In the genomic region with DNA sequence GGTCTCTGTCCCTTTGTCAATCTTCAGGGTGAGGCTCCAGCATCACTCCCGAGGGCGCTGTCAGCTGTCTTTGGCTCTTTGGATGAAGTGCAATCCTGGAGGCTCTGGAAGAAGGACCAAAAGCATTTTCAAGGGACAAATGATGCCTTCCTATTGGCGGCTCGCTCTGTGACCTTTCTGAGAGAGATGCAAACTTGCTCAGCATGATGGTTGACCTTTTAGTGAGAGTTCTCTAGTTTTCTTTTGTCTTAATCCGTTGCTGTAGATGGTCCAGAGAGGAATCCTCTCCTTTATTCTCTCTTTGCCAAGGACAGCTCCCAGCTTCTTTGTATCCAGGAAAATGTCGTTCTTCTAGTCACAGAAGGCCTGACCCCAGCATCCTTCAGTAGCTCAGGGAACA, we compare ENCODE assay signal across 9 mouse cellular contexts. TPM values are rescaled to one million over a fixed set of nuclear protein-coding genes. Genes with fewer than 3 reads are reported as not detected.
A peak's percentile ranks its signal among the peaks of the same experiment; 100 is the strongest.
DNase-seq lines count a peak whose midpoint lies in the region; ATAC-seq and TF ChIP-seq lines count a peak whose summit lies in the region.
"Had no signal": no experiment of that assay in that cellular context is flagged by ENCODE, and none has a peak within 500 bp of the region (broad histone marks: within the 10 kb centered on the region; RNA-seq: fewer than 3 reads in every experiment).

No protein-coding gene starts in this region.

- no peaks in the 10 kb centered on the region for H3K36me3 ChIP-seq in heart, postnatal 0 days (replicated peaks; ENCODE audit: control insufficient read depth, insufficient read depth, low read length)
- no peaks in the 10 kb centered on the region for H3K36me3 ChIP-seq in embryonic facial prominence, embryonic 11.5 days (replicated peaks; ENCODE audit: control insufficient read depth, insufficient read depth, low read depth, low read length)
- H3K36me3 ChIP-seq in hindbrain, embryonic 16.5 days (ENCODE audit: control insufficient read depth, insufficient read depth, low read length): no peaks in the 10 kb centered on the region
- H3K36me3 ChIP-seq in midbrain, postnatal 0 days (ENCODE audit: insufficient read depth, low read length): no peaks in the 10 kb centered on the region

- no peak for ATAC-seq in heart, postnatal 0 days (ENCODE audit: insufficient read depth, low read depth)
- ATAC-seq in embryonic facial prominence, embryonic 11.5 days (replicated peaks; ENCODE audit: insufficient number of reproducible peaks, low FRiP score, low TSS enrichment, low read depth): no peak; the same call in 1 of the 2 replicates
- no peak for ATAC-seq in hindbrain, embryonic 16.5 days
- ATAC-seq in midbrain, postnatal 0 days (ENCODE audit: low FRiP score): peak; percentile 35; the same call in 1 of the 2 replicates
- ATAC-seq in megakaryocyte-erythroid progenitor cell, adult 5-6 weeks (replicated peaks; ENCODE audit: low FRiP score, low TSS enrichment, poor library complexity, severe bottlenecking): no peak

- no peak for DNase-seq in heart, postnatal 0 days (ENCODE audit: low spot score)
- DNase-seq in heart, postnatal 4 days: no peak
- DNase-seq in embryonic facial prominence, embryonic 11.5 days (ENCODE audit: low spot score): no peak
- no peak for DNase-seq in midbrain, postnatal 0 days (ENCODE audit: low spot score)
- DNase-seq in spleen, adult 18-20 months: no peak
- no peak for DNase-seq in urinary bladder, postnatal 25 days (ENCODE audit: low spot score)

- peaks cover 28% of the 10 kb centered on the region for H3K4me1 ChIP-seq in heart, postnatal 0 days (ENCODE audit: control insufficient read depth, insufficient read depth)
- H3K4me1 ChIP-seq in embryonic facial prominence, embryonic 11.5 days (ENCODE audit: control insufficient read depth, insufficient read depth, low read length): peaks cover 6% of the 10 kb centered on the region
- peaks cover 37% of the 10 kb centered on the region for H3K4me1 ChIP-seq in hindbrain, embryonic 16.5 days (ENCODE audit: control insufficient read depth, insufficient read depth, low read depth, low read length)
- 0 out of 2 replicates have a peak, but pooled peaks cover 12% of the 10 kb centered on the region for H3K4me1 ChIP-seq in midbrain, postnatal 0 days (ENCODE audit: insufficient read depth, low read length)

- H3K4me2 ChIP-seq in heart, postnatal 0 days (ENCODE audit: low read depth, low read length): peak overlapping the region; percentile 44
- H3K4me2 ChIP-seq in embryonic facial prominence, embryonic 11.5 days (ENCODE audit: low read depth, low read length): peak overlapping the region; percentile 55
- peak overlapping the region; percentile 63 for H3K4me2 ChIP-seq in hindbrain, embryonic 16.5 days (ENCODE audit: low read length)
- peak overlapping the region; percentile 49 for H3K4me2 ChIP-seq in midbrain, postnatal 0 days (ENCODE audit: low read depth, low read length, poor library complexity, severe bottlenecking)

- 38% methylated on average over 6 of the region's 6 CpGs for WGBS in heart, postnatal 0 days
- 21% methylated on average over 6 of the region's 6 CpGs for WGBS in embryonic facial prominence, embryonic 11.5 days
- 14% methylated on average over 6 of the region's 6 CpGs for WGBS in hindbrain, embryonic 16.5 days
- 12% methylated on average over 6 of the region's 6 CpGs for WGBS in midbrain, postnatal 0 days

- no peaks in the 10 kb centered on the region for H3K9me3 ChIP-seq in heart, postnatal 0 days (replicated peaks; ENCODE audit: control insufficient read depth, low read length)
- H3K9me3 ChIP-seq in embryonic facial prominence, embryonic 11.5 days (replicated peaks; ENCODE audit: control insufficient read depth, low read length): no peaks in the 10 kb centered on the region
- no peaks in the 10 kb centered on the region for H3K9me3 ChIP-seq in hindbrain, embryonic 16.5 days (ENCODE audit: control insufficient read depth, low read length)
- no peaks in the 10 kb centered on the region for H3K9me3 ChIP-seq in midbrain, postnatal 0 days (ENCODE audit: low read length)

- H3K9ac ChIP-seq in heart, postnatal 0 days (replicated peaks; ENCODE audit: low read depth, low read length): no peak overlapping the region; the same call in 1 of the 2 replicates
- peak overlapping the region; percentile 73 for H3K9ac ChIP-seq in embryonic facial prominence, embryonic 11.5 days (replicated peaks; ENCODE audit: low read length)
- peak overlapping the region; percentile 60 for H3K9ac ChIP-seq in hindbrain, embryonic 16.5 days (ENCODE audit: low read depth, low read length)
- H3K9ac ChIP-seq in midbrain, postnatal 0 days (replicated peaks; ENCODE audit: low read length, poor library complexity, severe bottlenecking): peak overlapping the region; percentile 56

- H3K27ac ChIP-seq in heart, postnatal 0 days (ENCODE audit: low read depth): peak overlapping the region; percentile 46
- peak overlapping the region; percentile 87 for H3K27ac ChIP-seq in embryonic facial prominence, embryonic 11.5 days (replicated peaks; ENCODE audit: low read depth, low read length)
- H3K27ac ChIP-seq in hindbrain, embryonic 16.5 days (ENCODE audit: low read depth, low read length): peak overlapping the region; percentile 72
- peak overlapping the region; percentile 63 for H3K27ac ChIP-seq in midbrain, postnatal 0 days (ENCODE audit: low read depth, low read length)

- H3K4me3 ChIP-seq in heart, postnatal 0 days (ENCODE audit: low read depth, low read length): peak overlapping the region; percentile 17; the same call in 1 of the 2 replicates
- peak overlapping the region; percentile 21; the same call in 1 of the 2 replicates for H3K4me3 ChIP-seq in embryonic facial prominence, embryonic 11.5 days (ENCODE audit: low read depth, low read length)
- peak overlapping the region; percentile 37 for H3K4me3 ChIP-seq in hindbrain, embryonic 16.5 days (ENCODE audit: low read length)
- peak overlapping the region; percentile 19 for H3K4me3 ChIP-seq in midbrain, postnatal 0 days (ENCODE audit: low read depth, low read length)

- TF ChIP-seq EP300 in heart, postnatal 0 days (IDR thresholded peaks at IDR 0.05; ENCODE audit: low read depth): no peak

- H3K27me3 ChIP-seq in heart, postnatal 0 days (ENCODE audit: control insufficient read depth, insufficient read depth, low read length): no peaks in the 10 kb centered on the region
- no peaks in the 10 kb centered on the region for H3K27me3 ChIP-seq in embryonic facial prominence, embryonic 11.5 days (ENCODE audit: control insufficient read depth, insufficient read depth, low read length)
- no peaks in the 10 kb centered on the region for H3K27me3 ChIP-seq in hindbrain, embryonic 16.5 days (replicated peaks; ENCODE audit: control insufficient read depth, insufficient read depth, low read length)
- no peaks in the 10 kb centered on the region for H3K27me3 ChIP-seq in midbrain, postnatal 0 days (ENCODE audit: insufficient read depth, low read length)

- no peak for TF ChIP-seq CTCF in heart, postnatal 0 days (IDR thresholded peaks at IDR 0.05; ENCODE audit: low read depth)
- TF ChIP-seq CTCF in midbrain, postnatal 0 days (IDR thresholded peaks at IDR 0.05): no peak

RNA-seq across cellular contexts. Expression of a gene that starts 39.8 kb away (rescaled TPM):
- total RNA-seq in heart, postnatal 0 days (2014; rRNA removed; ENCODE audit: low replicate concordance): 1.3 TPM in 1 of 2 replicates, not detected in the other
- polyA plus RNA-seq in heart, postnatal 0 days (2015; fragmentation: Nextera tagmentation; extraction: Ambion mirVana): 0.20 and 0.27 TPM in 2 replicates
- total RNA-seq in heart, postnatal 4 days (2021): under 1 TPM in 1 of 2 experiments, not detected in 1; 0.12 TPM
- polyA plus RNA-seq in embryonic facial prominence, embryonic 11.5 days (2014; fragmentation: Nextera tagmentation; extraction: Ambion mirVana): not detected in 2 replicates
- not detected in 2 replicates for polyA plus RNA-seq in hindbrain, embryonic 16.5 days (2015; fragmentation: Nextera tagmentation; extraction: Ambion mirVana)
- not detected in 2 replicates for total RNA-seq in midbrain, postnatal 0 days (2014; rRNA removed)
- polyA plus RNA-seq in midbrain, postnatal 0 days (2015; fragmentation: Nextera tagmentation; extraction: Ambion mirVana): not detected in 2 replicates
- total RNA-seq in megakaryocyte-erythroid progenitor cell, adult 5-6 weeks (2014; fragmentation: Nextera tagmentation): not detected in 2 replicates
- total RNA-seq in megakaryocyte-erythroid progenitor cell, adult 5-6 weeks (2017): not detected in 2 replicates
- total RNA-seq: MEL had no signal

RNA-seq across cellular contexts. Expression of a gene that starts 51.9 kb away (rescaled TPM):
- total RNA-seq in heart, postnatal 0 days (2014; rRNA removed; ENCODE audit: low replicate concordance): 0.12 TPM in 1 of 2 replicates, not detected in the other
- polyA plus RNA-seq in heart, postnatal 0 days (2015; fragmentation: Nextera tagmentation; extraction: Ambion mirVana): 0.45 and 0.52 TPM in 2 replicates
- under 1 TPM; 0.21 to 0.23 TPM for total RNA-seq in heart, postnatal 4 days (2021)
- polyA plus RNA-seq in embryonic facial prominence, embryonic 11.5 days (2014; fragmentation: Nextera tagmentation; extraction: Ambion mirVana): not detected in 2 replicates
- 0.24 and 0.46 TPM in 2 replicates for polyA plus RNA-seq in hindbrain, embryonic 16.5 days (2015; fragmentation: Nextera tagmentation; extraction: Ambion mirVana)
- 0.16 and 0.42 TPM in 2 replicates for total RNA-seq in midbrain, postnatal 0 days (2014; rRNA removed)
- polyA plus RNA-seq in midbrain, postnatal 0 days (2015; fragmentation: Nextera tagmentation; extraction: Ambion mirVana): 0.39 and 0.80 TPM in 2 replicates
- total RNA-seq in megakaryocyte-erythroid progenitor cell, adult 5-6 weeks (2014; fragmentation: Nextera tagmentation): not detected in 2 replicates
- 0.99 TPM in 1 of 2 replicates, not detected in the other for total RNA-seq in megakaryocyte-erythroid progenitor cell, adult 5-6 weeks (2017)
- total RNA-seq: MEL had no signal

RNA-seq across cellular contexts. Expression of a gene that starts 52.3 kb away (rescaled TPM):
- 143 and 151 TPM in 2 replicates for total RNA-seq in heart, postnatal 0 days (2014; rRNA removed; ENCODE audit: low replicate concordance)
- polyA plus RNA-seq in heart, postnatal 0 days (2015; fragmentation: Nextera tagmentation; extraction: Ambion mirVana): 47.6 and 49.1 TPM in 2 replicates
- 100 to 1,000 TPM; 175 to 186 TPM for total RNA-seq in heart, postnatal 4 days (2021)
- 81.9 and 85.1 TPM in 2 replicates for polyA plus RNA-seq in embryonic facial prominence, embryonic 11.5 days (2014; fragmentation: Nextera tagmentation; extraction: Ambion mirVana)
- 122 and 140 TPM in 2 replicates for polyA plus RNA-seq in hindbrain, embryonic 16.5 days (2015; fragmentation: Nextera tagmentation; extraction: Ambion mirVana)
- 360 and 399 TPM in 2 replicates for total RNA-seq in midbrain, postnatal 0 days (2014; rRNA removed)
- polyA plus RNA-seq in midbrain, postnatal 0 days (2015; fragmentation: Nextera tagmentation; extraction: Ambion mirVana): 96.4 and 96.6 TPM in 2 replicates
- 0.37 and 1.8 TPM in 2 replicates for total RNA-seq in megakaryocyte-erythroid progenitor cell, adult 5-6 weeks (2014; fragmentation: Nextera tagmentation)
- total RNA-seq in megakaryocyte-erythroid progenitor cell, adult 5-6 weeks (2017): 0.28 and 1.4 TPM in 2 replicates

Comparison
In these comparisons a context has a peak if more than half of its experiments do, and no peak if none do; other contexts are left out.
1. RNA of a gene that starts 52.3 kb away (total RNA-seq): 360 to 399 TPM in midbrain, postnatal 0 days, 175 to 186 TPM in heart, postnatal 4 days and 143 to 151 TPM in heart, postnatal 0 days; 0.28 to 1.8 TPM in megakaryocyte-erythroid progenitor cell, adult 5-6 weeks; every median in the first group is over 10 times any median in the second.
2. Peak in every context shown above with its lines, with median percentiles within 50 percentile points of each other: H3K27ac ChIP-seq, H3K4me2 ChIP-seq and H3K4me3 ChIP-seq.